Mouse (Mus musculus) midbrain, embryonic 12.5 days (tissue): ENCODE measurements around the gene Decr2. TPM values are rescaled to one million over a fixed set of nuclear protein-coding genes. Genes with fewer than 3 reads are reported as not detected.
A peak's percentile ranks its signal among the peaks of the same experiment; 100 is the strongest.
"Not testable (repeated sequence)": the region's sequence is repeated elsewhere in the genome, so short reads cannot be mapped to it uniquely, and the experiment has no call there.

Experiments
- ATAC-seq: fragments of 200-750 bp; cut with Nextera tagmentation; 2 replicates; pipeline ENCODE4 v1.8.0; 2017; ENCODE audit warnings: low read depth, moderate TSS enrichment, moderate library complexity; ENCODE audit not compliant: low FRiP score
- H3K27ac ChIP-seq: fragments of 300-500 bp; sonication (generic); replicated peaks from 2 replicates; pipeline ENCODE4 v1.5.1; 2016; ENCODE audit warnings: mild to moderate bottlenecking
- H3K27me3 ChIP-seq: fragments of 300-500 bp; sonication (generic); 2 replicates; pipeline ENCODE4 v1.6.1; 2016; ENCODE audit warnings: mild to moderate bottlenecking
- H3K36me3 ChIP-seq: fragments of 300-500 bp; sonication (generic); 2 replicates; pipeline ENCODE4 v1.6.1; 2016
- H3K4me1 ChIP-seq: fragments of 300-500 bp; sonication (generic); 2 replicates; pipeline ENCODE4 v1.6.1; 2016
- H3K4me2 ChIP-seq: fragments of 300-500 bp; sonication (generic); replicated peaks from 2 replicates; pipeline ENCODE4 v1.6.1; 2016; ENCODE audit warnings: mild to moderate bottlenecking, moderate library complexity
- H3K4me3 ChIP-seq: fragments of 300-500 bp; sonication (generic); 2 replicates; pipeline ENCODE4 v1.5.1; 2016; ENCODE audit warnings: mild to moderate bottlenecking
- H3K9ac ChIP-seq: fragments of 300-500 bp; sonication (generic); replicated peaks from 2 replicates; pipeline ENCODE4 v1.6.1; 2016; ENCODE audit warnings: mild to moderate bottlenecking, moderate library complexity
- H3K9me3 ChIP-seq: fragments of 300-500 bp; sonication (generic); 2 replicates; pipeline ENCODE4 v1.6.1; 2016; ENCODE audit warnings: mild to moderate bottlenecking
- WGBS: fragments of 180-500 bp; shearing (Covaris S2); methylation state at CpG from one replicate; pipeline ENCODE4 v1.1.7; 2016; 5-methylcytosine and 5-hydroxymethylcytosine counted together
- polyA plus RNA-seq: library from polyadenylated mRNA; unstranded; fragments of >200 nt; fragmentation: Nextera tagmentation; extraction: Ambion mirVana; gene quantifications from 2 replicates; pipeline ENCODE4 v1.2.1, GENCODE M21; 2016

The Decr2 gene
- polyA plus RNA-seq, 1 experiment from 2014 or later, result 27.7 TPM

DNA sequence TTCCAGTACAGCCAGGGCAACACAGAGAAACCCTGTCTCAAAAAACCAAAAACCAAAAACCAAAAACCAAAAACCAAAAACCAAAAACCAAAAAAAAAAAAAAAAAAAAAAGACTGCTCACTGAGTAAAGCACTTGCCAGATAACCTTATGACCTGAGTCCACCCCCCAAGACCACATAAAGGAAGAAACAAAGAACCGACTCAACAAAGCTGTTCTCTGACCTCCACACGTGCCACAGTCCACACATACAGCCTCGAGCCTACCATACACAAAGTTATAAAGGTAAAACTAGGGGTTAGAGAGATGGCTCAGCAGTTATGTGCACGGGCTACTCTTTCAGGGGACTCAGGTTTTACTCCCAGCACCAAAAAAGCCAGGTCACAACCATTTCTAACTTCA is 37.4 kb downstream of the Decr2 start:
- Histone ChIP-seq H3K4me1 (no peaks in the 10 kb centered on the region), H3K36me3 (peaks cover 54% of the 10 kb centered on the region), H3K27me3 (no peaks in the 10 kb centered on the region), H3K27ac (no peak overlapping the region), H3K4me3 (no peak overlapping the region), H3K9ac (no peak overlapping the region), H3K9me3 (no peaks in the 10 kb centered on the region), H3K4me2 (no peak overlapping the region)
- 88% methylated on average over 4 of the region's 4 CpGs for WGBS
- no peak for ATAC-seq

GRCm38 (mm10) chr17:26052074-26052473 is 38.1 kb downstream of the Decr2 start:
- no peaks in the 10 kb centered on the region for H3K27me3 ChIP-seq
- no peak for ATAC-seq
- no peak overlapping the region for H3K27ac ChIP-seq
- no peak overlapping the region for H3K4me2 ChIP-seq
- no peaks in the 10 kb centered on the region for H3K9me3 ChIP-seq
- no peak overlapping the region for H3K9ac ChIP-seq
- no peaks in the 10 kb centered on the region for H3K4me1 ChIP-seq
- no peak overlapping the region for H3K4me3 ChIP-seq
- peaks cover 47% of the 10 kb centered on the region for H3K36me3 ChIP-seq
- 91% methylated on average over 4 of the region's 4 CpGs for WGBS

DNA sequence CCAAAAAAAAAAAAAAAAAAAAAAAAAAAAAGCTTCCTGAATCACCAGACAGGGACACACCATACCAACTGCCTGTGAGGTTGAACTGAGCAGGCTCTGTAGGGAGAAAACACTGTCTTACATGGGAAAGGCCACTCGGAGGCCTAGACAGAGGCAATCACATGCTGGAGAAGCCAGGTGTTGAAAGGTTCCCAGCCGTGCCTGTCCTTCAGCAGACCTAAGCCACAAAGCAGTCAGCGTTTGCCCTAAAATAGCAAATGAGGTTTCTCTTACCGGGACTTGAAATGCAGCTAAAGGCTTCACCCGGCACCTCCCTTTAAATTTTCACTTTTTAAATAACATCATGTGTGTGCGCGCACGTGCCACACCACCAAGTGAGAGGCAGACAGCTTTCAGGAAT is 42.0 kb downstream of the Decr2 start:
- ATAC-seq, result no peak
- Histone ChIP-seq H3K36me3 (peaks cover 18% of the 10 kb centered on the region; the same call in 1 of the 2 replicates), H3K4me3 (no peak overlapping the region), H3K4me1 (peaks cover 17% of the 10 kb centered on the region), H3K27me3 (no peaks in the 10 kb centered on the region), H3K4me2 (no peak overlapping the region), H3K27ac (no peak overlapping the region), H3K9me3 (no peaks in the 10 kb centered on the region), H3K9ac (no peak overlapping the region)
- 90% methylated on average over 8 of the region's 8 CpGs for WGBS

DNA sequence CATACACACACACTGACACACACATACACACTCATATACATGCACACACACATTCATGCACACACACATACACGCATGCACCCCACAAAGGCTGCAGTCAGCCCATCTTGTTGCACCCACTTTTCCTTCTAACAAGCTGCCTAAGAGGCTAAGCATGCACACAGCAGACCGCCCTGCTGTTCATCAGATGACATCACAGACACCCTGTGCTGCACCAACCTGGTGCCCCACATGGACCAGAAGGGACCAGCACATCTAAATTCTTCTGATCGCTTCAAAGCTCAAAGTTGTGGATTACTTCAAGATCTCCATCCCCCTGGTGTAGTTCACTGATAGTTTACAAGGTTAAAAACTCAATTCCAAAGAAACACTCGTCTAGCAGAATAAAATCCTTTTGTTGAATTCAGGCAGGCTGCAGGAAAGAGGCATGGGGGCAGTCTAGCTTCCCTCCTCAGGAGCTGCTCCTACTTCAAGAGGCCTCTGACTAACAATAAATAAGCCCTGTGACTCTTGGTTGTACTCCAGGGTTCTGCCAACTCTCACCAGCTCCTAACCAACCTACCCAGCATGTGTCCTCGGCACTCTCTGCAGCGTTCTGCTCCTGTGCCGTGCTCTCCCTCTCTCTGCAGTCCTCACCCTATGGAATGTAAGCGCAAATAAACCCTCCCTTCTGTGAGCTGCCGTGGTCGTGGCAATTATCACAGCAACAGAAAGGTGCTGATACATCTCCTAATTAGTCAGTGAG is 43.7 kb downstream of the Decr2 start:
- no peak overlapping the region for H3K4me2 ChIP-seq

GRCm38 (mm10) chr17:26045285-26045684 is 44.9 kb downstream of the Decr2 start:
- H3K36me3 ChIP-seq, result no peaks in the 10 kb centered on the region
- no peaks in the 10 kb centered on the region for H3K27me3 ChIP-seq
- H3K4me3 ChIP-seq, result no peak overlapping the region
- 0 out of 2 replicates have a peak overlapping the region, but pooled peaks have one; percentile 12 for H3K27ac ChIP-seq
- H3K4me1 ChIP-seq, result peaks cover 24% of the 10 kb centered on the region
- H3K9ac ChIP-seq, result no peak overlapping the region
- 60% methylated on average over 4 of the region's 4 CpGs for WGBS
- H3K9me3 ChIP-seq, result no peaks in the 10 kb centered on the region
- ATAC-seq, result no peak
- no peak overlapping the region for H3K4me2 ChIP-seq

More for the DNA sequence above, 43.7 kb downstream of the Decr2 start:
- Histone ChIP-seq H3K4me3 (no peak overlapping the region), H3K27ac (no peak overlapping the region), H3K9ac (no peak overlapping the region), H3K27me3 (no peaks in the 10 kb centered on the region), H3K4me1 (peaks cover 24% of the 10 kb centered on the region), H3K36me3 (peaks cover 5% of the 10 kb centered on the region; the same call in 1 of the 2 replicates), H3K9me3 (no peaks in the 10 kb centered on the region)
- 68% methylated on average over 10 of the region's 10 CpGs for WGBS
- no peak for ATAC-seq

DNA sequence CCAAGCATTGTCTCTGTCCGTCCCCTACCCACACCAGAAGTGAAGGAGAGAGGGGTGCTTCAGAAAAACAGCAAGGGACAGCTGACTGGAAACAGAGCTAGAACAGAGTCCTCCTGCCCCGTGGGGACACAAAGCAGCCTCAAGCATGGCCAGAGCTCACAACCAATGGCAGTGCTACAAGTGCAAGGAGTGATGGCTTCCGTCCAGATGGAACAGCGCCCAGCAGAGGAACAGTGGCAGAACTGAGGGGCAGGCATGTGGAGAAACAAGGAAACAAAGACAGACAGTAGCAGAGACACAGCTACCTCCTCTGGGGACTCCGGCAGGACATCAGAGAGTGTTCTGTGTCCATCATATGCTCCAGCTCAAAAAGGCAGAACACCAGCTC is 46.9 kb downstream of the Decr2 start:
- Histone ChIP-seq H3K4me3 (no peak overlapping the region), H3K4me2 (no peak overlapping the region), H3K9ac (no peak overlapping the region), H3K4me1 (peaks cover 24% of the 10 kb centered on the region), H3K27me3 (no peaks in the 10 kb centered on the region), H3K36me3 (no peaks in the 10 kb centered on the region), H3K27ac (peak overlapping the region; percentile 52; the same call in 1 of the 2 replicates), H3K9me3 (no peaks in the 10 kb centered on the region)
- 84% methylated on average over 5 of the region's 5 CpGs for WGBS
- no peak for ATAC-seq

- H3K4me2 ChIP-seq, result no peak overlapping the region
- no peak overlapping the region for H3K9ac ChIP-seq
- WGBS, result 79% methylated on average over 10 of the region's 13 CpGs
- H3K4me3 ChIP-seq, result no peak overlapping the region
- H3K27ac ChIP-seq, result peak overlapping the region; percentile 52; the same call in 1 of the 2 replicates
- no peaks in the 10 kb centered on the region for H3K27me3 ChIP-seq
- H3K9me3 ChIP-seq, result no peaks in the 10 kb centered on the region
- H3K36me3 ChIP-seq, result no peaks in the 10 kb centered on the region
- peaks cover 24% of the 10 kb centered on the region for H3K4me1 ChIP-seq
- ATAC-seq, result no peak
Measured at GRCm38 (mm10) chr17:26042599-26043248, 47.4 kb downstream of the Decr2 start.

DNA sequence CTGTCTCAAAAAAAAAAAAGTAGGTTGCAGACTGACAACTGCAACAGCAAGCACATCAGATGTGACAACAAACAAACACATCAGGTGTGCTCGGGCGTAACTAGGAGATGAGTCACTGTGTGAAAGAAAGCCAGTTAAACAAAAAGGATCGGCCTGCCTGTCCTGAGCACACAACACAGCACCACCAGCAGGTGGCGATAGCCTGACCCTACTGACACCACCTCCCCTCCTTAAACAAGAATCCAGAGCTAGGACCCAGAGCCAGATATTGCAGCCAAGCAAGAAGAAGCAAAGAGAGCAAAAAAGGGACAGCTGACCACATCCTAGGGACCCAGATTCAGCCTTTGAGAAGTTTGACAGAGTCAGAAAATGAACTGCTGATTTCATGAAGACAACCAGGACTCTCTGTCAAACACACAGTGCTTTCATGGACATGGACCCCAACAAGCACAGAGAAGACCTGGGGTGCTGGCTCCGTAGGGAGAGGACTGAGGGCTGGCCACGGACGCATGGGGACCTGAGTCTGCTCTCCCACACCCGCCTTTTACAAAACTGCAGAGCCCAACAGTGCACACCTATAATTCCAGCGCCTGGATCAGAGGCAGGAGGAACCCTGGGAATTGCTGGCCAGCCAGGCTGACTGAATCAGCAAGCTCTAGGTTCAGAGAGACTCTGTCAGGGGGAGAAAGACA is 48.9 kb downstream of the Decr2 start:
- Histone ChIP-seq H3K4me3 (no peak overlapping the region), H3K36me3 (peaks cover 4% of the 10 kb centered on the region; the same call in 1 of the 2 replicates), H3K9ac (no peak overlapping the region), H3K9me3 (no peaks in the 10 kb centered on the region), H3K27me3 (no peaks in the 10 kb centered on the region), H3K27ac (0 out of 2 replicates have a peak overlapping the region, but pooled peaks have one; percentile 17), H3K4me1 (peaks cover 24% of the 10 kb centered on the region), H3K4me2 (no peak overlapping the region)
- 49% methylated on average over 9 of the region's 9 CpGs for WGBS
- no peak for ATAC-seq

- H3K4me2 ChIP-seq, H3K27ac ChIP-seq, H3K9me3 ChIP-seq, H3K36me3 ChIP-seq, H3K27me3 ChIP-seq, H3K9ac ChIP-seq, H3K4me3 ChIP-seq, ATAC-seq: not testable (repeated sequence)
- whole genome bisulfite sequencing, result 86% methylated on average over 8 of the region's 8 CpGs
- H3K4me1 ChIP-seq, result peaks cover 19% of the 10 kb centered on the region
Measured at GRCm38 (mm10) chr17:26040711-26041110, 49.4 kb downstream of the Decr2 start.

DNA sequence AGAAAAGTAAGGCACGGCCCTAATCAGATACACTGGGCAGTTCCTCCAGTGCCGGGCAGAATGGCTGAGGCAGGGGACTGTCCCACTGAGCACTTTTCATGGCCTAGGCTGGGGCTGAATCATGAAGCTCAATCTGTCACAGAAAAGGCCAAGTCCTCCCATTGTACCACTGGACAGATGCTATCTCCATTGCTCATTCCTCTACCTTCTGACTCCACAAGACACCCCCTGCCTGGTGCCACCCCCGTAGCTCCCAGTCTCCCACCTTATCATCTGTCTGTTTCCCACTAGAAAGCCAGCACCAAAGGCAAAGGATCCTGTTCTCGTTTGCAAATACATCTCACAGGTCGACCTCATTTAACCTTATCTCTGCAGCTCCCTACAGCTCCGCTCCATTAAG is 58.1 kb downstream of the Decr2 start:
- Histone ChIP-seq H3K4me3 (no peak overlapping the region), H3K9me3 (no peaks in the 10 kb centered on the region), H3K9ac (no peak overlapping the region), H3K4me1 (no peaks in the 10 kb centered on the region), H3K27ac (no peak overlapping the region), H3K36me3 (peaks cover 21% of the 10 kb centered on the region), H3K4me2 (no peak overlapping the region), H3K27me3 (no peaks in the 10 kb centered on the region)
- 86% methylated on average over 6 of the region's 6 CpGs for WGBS
- no peak for ATAC-seq

DNA sequence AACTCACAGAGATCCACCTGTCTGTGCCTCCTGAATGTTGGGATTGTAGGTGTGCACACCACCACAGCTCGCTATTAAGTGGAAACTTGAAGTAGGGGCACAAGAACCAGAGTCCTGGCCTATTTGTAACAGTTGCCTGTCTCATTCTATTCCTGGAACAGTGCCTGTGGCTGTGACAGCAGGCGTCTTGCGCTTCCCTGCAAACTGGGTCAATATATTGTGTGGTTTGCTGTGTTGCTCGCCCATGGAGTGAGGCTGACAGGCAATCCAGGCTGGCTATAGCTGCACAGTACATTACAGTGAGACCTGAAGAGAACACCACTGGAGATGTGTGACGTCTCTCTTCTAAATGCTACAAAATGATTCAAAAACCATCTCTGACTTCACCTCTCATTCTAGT is 58.6 kb downstream of the Decr2 start:
- Histone ChIP-seq H3K36me3 (peaks cover 21% of the 10 kb centered on the region), H3K9ac (no peak overlapping the region), H3K27me3 (no peaks in the 10 kb centered on the region), H3K27ac (no peak overlapping the region), H3K4me2 (no peak overlapping the region), H3K9me3 (no peaks in the 10 kb centered on the region), H3K4me1 (no peaks in the 10 kb centered on the region), H3K4me3 (no peak overlapping the region)
- WGBS, result 95% methylated on average over 5 of the region's 5 CpGs
- ATAC-seq, result no peak
